Mouse (Mus musculus): ENCODE measurements around the gene Crybb2. TPM values are rescaled to one million over a fixed set of nuclear protein-coding genes. Genes with fewer than 3 reads are reported as not detected.
"Not testable (repeated sequence)": the region's sequence is repeated elsewhere in the genome, so short reads cannot be mapped to it uniquely, and the experiment has no call there.

The Crybb2 gene
- polyA plus RNA-seq, 1 experiment from 2014 or later, result not detected

GRCm38 (mm10) chr5:113109651-113110050, 39.7 kb upstream of the Crybb2 start:
- not testable (repeated sequence) for H3K27ac ChIP-seq (ENCODE audit: low read depth, low read length); H3K27me3 ChIP-seq (ENCODE audit: control insufficient read depth, insufficient read depth, low read length); H3K9me3 ChIP-seq (ENCODE audit: control insufficient read depth, low read length); ATAC-seq (ENCODE audit: low FRiP score, low TSS enrichment); H3K9ac ChIP-seq (ENCODE audit: low read depth, low read length); H3K4me3 ChIP-seq (ENCODE audit: low read length); H3K4me2 ChIP-seq (replicated peaks; ENCODE audit: low read depth, low read length); H3K36me3 ChIP-seq (ENCODE audit: control insufficient read depth, insufficient read depth, low read length)
- peaks cover 35% of the 10 kb centered on the region for H3K4me1 ChIP-seq (ENCODE audit: control insufficient read depth, insufficient read depth, low read length)
- WGBS, result 92% methylated on average over 2 of the region's 2 CpGs

- ATAC-seq (ENCODE audit: low FRiP score, low TSS enrichment), result no peak
- Histone ChIP-seq H3K27ac (ENCODE audit: low read depth, low read length) (no peak overlapping the region), H3K36me3 (ENCODE audit: control insufficient read depth, insufficient read depth, low read length) (no peaks in the 10 kb centered on the region), H3K9me3 (ENCODE audit: control insufficient read depth, low read length) (no peaks in the 10 kb centered on the region), H3K9ac (ENCODE audit: low read depth, low read length) (no peak overlapping the region), H3K4me2 (replicated peaks; ENCODE audit: low read depth, low read length) (no peak overlapping the region), H3K27me3 (ENCODE audit: control insufficient read depth, insufficient read depth, low read length) (no peaks in the 10 kb centered on the region), H3K4me3 (ENCODE audit: low read length) (no peak overlapping the region), H3K4me1 (ENCODE audit: control insufficient read depth, insufficient read depth, low read length) (peaks cover 21% of the 10 kb centered on the region)
- WGBS, result 70% methylated on average over 11 of the region's 11 CpGs
These were observed 38.3 kb upstream of the Crybb2 start for GRCm38 (mm10) chr5:113108165-113108764.

GRCm38 (mm10) chr5:113107709-113108108, 37.8 kb upstream of the Crybb2 start:
- no peaks in the 10 kb centered on the region for H3K9me3 ChIP-seq (ENCODE audit: control insufficient read depth, low read length)
- no peak for ATAC-seq (ENCODE audit: low FRiP score, low TSS enrichment)
- no peak overlapping the region for H3K9ac ChIP-seq (ENCODE audit: low read depth, low read length)
- peaks cover 16% of the 10 kb centered on the region for H3K4me1 ChIP-seq (ENCODE audit: control insufficient read depth, insufficient read depth, low read length)
- H3K4me3 ChIP-seq (ENCODE audit: low read length), result no peak overlapping the region
- H3K4me2 ChIP-seq (replicated peaks; ENCODE audit: low read depth, low read length), result no peak overlapping the region
- WGBS, result 68% methylated on average over 3 of the region's 3 CpGs
- no peaks in the 10 kb centered on the region for H3K27me3 ChIP-seq (ENCODE audit: control insufficient read depth, insufficient read depth, low read length)
- no peak overlapping the region for H3K27ac ChIP-seq (ENCODE audit: low read depth, low read length)
- H3K36me3 ChIP-seq (ENCODE audit: control insufficient read depth, insufficient read depth, low read length), result no peaks in the 10 kb centered on the region

GRCm38 (mm10) chr5:113106594-113106993, 36.7 kb upstream of the Crybb2 start:
- Histone ChIP-seq H3K27me3 (ENCODE audit: control insufficient read depth, insufficient read depth, low read length) (no peaks in the 10 kb centered on the region), H3K4me1 (ENCODE audit: control insufficient read depth, insufficient read depth, low read length) (peaks cover 8% of the 10 kb centered on the region; the same call in 1 of the 2 replicates), H3K9ac (ENCODE audit: low read depth, low read length) (no peak overlapping the region), H3K4me2 (replicated peaks; ENCODE audit: low read depth, low read length) (no peak overlapping the region), H3K4me3 (ENCODE audit: low read length) (no peak overlapping the region), H3K9me3 (ENCODE audit: control insufficient read depth, low read length) (no peaks in the 10 kb centered on the region), H3K27ac (ENCODE audit: low read depth, low read length) (no peak overlapping the region), H3K36me3 (ENCODE audit: control insufficient read depth, insufficient read depth, low read length) (no peaks in the 10 kb centered on the region)
- ATAC-seq (ENCODE audit: low FRiP score, low TSS enrichment), result no peak
- WGBS, result 51% methylated on average over 7 of the region's 7 CpGs

GRCm38 (mm10) chr5:113105481-113105880, 35.6 kb upstream of the Crybb2 start:
- Histone ChIP-seq H3K9ac (ENCODE audit: low read depth, low read length) (no peak overlapping the region), H3K4me1 (ENCODE audit: control insufficient read depth, insufficient read depth, low read length) (no peaks in the 10 kb centered on the region), H3K4me2 (replicated peaks; ENCODE audit: low read depth, low read length) (no peak overlapping the region), H3K4me3 (ENCODE audit: low read length) (no peak overlapping the region), H3K9me3 (ENCODE audit: control insufficient read depth, low read length) (no peaks in the 10 kb centered on the region), H3K27me3 (ENCODE audit: control insufficient read depth, insufficient read depth, low read length) (no peaks in the 10 kb centered on the region), H3K36me3 (ENCODE audit: control insufficient read depth, insufficient read depth, low read length) (no peaks in the 10 kb centered on the region), H3K27ac (ENCODE audit: low read depth, low read length) (no peak overlapping the region)
- ATAC-seq (ENCODE audit: low FRiP score, low TSS enrichment), result no peak
- 90% methylated on average over 4 of the region's 4 CpGs for WGBS

GRCm38 (mm10) chr5:113105035-113105434, 35.1 kb upstream of the Crybb2 start:
- Histone ChIP-seq H3K27me3 (ENCODE audit: control insufficient read depth, insufficient read depth, low read length) (no peaks in the 10 kb centered on the region), H3K4me2 (replicated peaks; ENCODE audit: low read depth, low read length) (no peak overlapping the region), H3K4me1 (ENCODE audit: control insufficient read depth, insufficient read depth, low read length) (no peaks in the 10 kb centered on the region), H3K4me3 (ENCODE audit: low read length) (no peak overlapping the region), H3K9ac (ENCODE audit: low read depth, low read length) (no peak overlapping the region), H3K36me3 (ENCODE audit: control insufficient read depth, insufficient read depth, low read length) (no peaks in the 10 kb centered on the region), H3K9me3 (ENCODE audit: control insufficient read depth, low read length) (no peaks in the 10 kb centered on the region), H3K27ac (ENCODE audit: low read depth, low read length) (no peak overlapping the region)
- ATAC-seq (ENCODE audit: low FRiP score, low TSS enrichment), result no peak
- WGBS, result 73% methylated on average over 9 of the region's 9 CpGs

- Histone ChIP-seq H3K9ac (ENCODE audit: low read depth, low read length) (no peak overlapping the region), H3K4me2 (replicated peaks; ENCODE audit: low read depth, low read length) (no peak overlapping the region), H3K27me3 (ENCODE audit: control insufficient read depth, insufficient read depth, low read length) (no peaks in the 10 kb centered on the region), H3K27ac (ENCODE audit: low read depth, low read length) (no peak overlapping the region), H3K4me3 (ENCODE audit: low read length) (no peak overlapping the region), H3K36me3 (ENCODE audit: control insufficient read depth, insufficient read depth, low read length) (no peaks in the 10 kb centered on the region), H3K9me3 (ENCODE audit: control insufficient read depth, low read length) (no peaks in the 10 kb centered on the region), H3K4me1 (ENCODE audit: control insufficient read depth, insufficient read depth, low read length) (no peaks in the 10 kb centered on the region)
- no peak for ATAC-seq (ENCODE audit: low FRiP score, low TSS enrichment)
- WGBS, result 46% methylated on average over 7 of the region's 7 CpGs
These were observed 32.5 kb upstream of the Crybb2 start for GRCm38 (mm10) chr5:113102455-113102854.

GRCm38 (mm10) chr5:113101457-113101856, 31.5 kb upstream of the Crybb2 start:
- no peaks in the 10 kb centered on the region for H3K9me3 ChIP-seq (ENCODE audit: control insufficient read depth, low read length)
- no peak overlapping the region for H3K9ac ChIP-seq (ENCODE audit: low read depth, low read length)
- H3K36me3 ChIP-seq (ENCODE audit: control insufficient read depth, insufficient read depth, low read length), result peaks cover 6% of the 10 kb centered on the region; the same call in 1 of the 2 replicates
- H3K27ac ChIP-seq (ENCODE audit: low read depth, low read length), result no peak overlapping the region
- H3K4me1 ChIP-seq (ENCODE audit: control insufficient read depth, insufficient read depth, low read length), result no peaks in the 10 kb centered on the region
- 82% methylated on average over 10 of the region's 10 CpGs for WGBS
- no peaks in the 10 kb centered on the region for H3K27me3 ChIP-seq (ENCODE audit: control insufficient read depth, insufficient read depth, low read length)
- H3K4me3 ChIP-seq (ENCODE audit: low read length), result no peak overlapping the region
- no peak for ATAC-seq (ENCODE audit: low FRiP score, low TSS enrichment)
- H3K4me2 ChIP-seq (replicated peaks; ENCODE audit: low read depth, low read length), result no peak overlapping the region

GRCm38 (mm10) chr5:113100422-113100821, 30.5 kb upstream of the Crybb2 start:
- no peaks in the 10 kb centered on the region for H3K4me1 ChIP-seq (ENCODE audit: control insufficient read depth, insufficient read depth, low read length)
- no peak overlapping the region for H3K9ac ChIP-seq (ENCODE audit: low read depth, low read length)
- H3K9me3 ChIP-seq (ENCODE audit: control insufficient read depth, low read length), result no peaks in the 10 kb centered on the region
- H3K4me2 ChIP-seq (replicated peaks; ENCODE audit: low read depth, low read length), result no peak overlapping the region
- no peak for ATAC-seq (ENCODE audit: low FRiP score, low TSS enrichment)
- H3K36me3 ChIP-seq (ENCODE audit: control insufficient read depth, insufficient read depth, low read length), result peaks cover 14% of the 10 kb centered on the region; the same call in 1 of the 2 replicates
- WGBS, result 87% methylated on average over 11 of the region's 11 CpGs
- no peak overlapping the region for H3K4me3 ChIP-seq (ENCODE audit: low read length)
- H3K27ac ChIP-seq (ENCODE audit: low read depth, low read length), result no peak overlapping the region
- no peaks in the 10 kb centered on the region for H3K27me3 ChIP-seq (ENCODE audit: control insufficient read depth, insufficient read depth, low read length)
